Mouse (Mus musculus) ES-E14 (cell line): ENCODE data around the gene Msmo1. TPM values are rescaled to one million over a fixed set of nuclear protein-coding genes. Genes with fewer than 3 reads are reported as not detected.

Source experiments
- DNase-seq: peaks from one replicate; pipeline ENCODE4 v3.0.0-alpha.2; 2013; ENCODE audit warnings: low read depth, low spot score
- H3K27ac ChIP-seq: 2 replicates; pipeline ENCODE4 v1.5.1; 2012; ENCODE audit warnings: low read depth, mild to moderate bottlenecking, low read length, moderate library complexity, mixed read lengths; ENCODE audit not compliant: poor library complexity, insufficient read depth, severe bottlenecking
- H3K36me3 ChIP-seq: 2 replicates; pipeline ENCODE4 v1.6.1; 2012; ENCODE audit warnings: mild to moderate bottlenecking, low read length, moderate library complexity, mixed read lengths; ENCODE audit not compliant: control insufficient read depth, poor library complexity, insufficient read depth, severe bottlenecking
- H3K4me1 ChIP-seq, 2 experiments: fragments of 150-350 bp in 1 of 2; sonication (generic) in 1 of 2; 2 replicates each; pipeline ENCODE4 v1.6.1; 2012; ENCODE audit warnings: low read length in 2 of 2, mild to moderate bottlenecking in 1 of 2, mixed read lengths in 1 of 2; ENCODE audit not compliant: control insufficient read depth in 2 of 2, insufficient read depth in 2 of 2, poor library complexity in 1 of 2
- H3K4me3 ChIP-seq, 2 experiments: fragments of 150-350 bp in 1 of 2; sonication (generic) in 1 of 2; 2 replicates each; pipeline ENCODE4 v1.5.1; 2012; ENCODE audit warnings: low read length in 2 of 2, low read depth in 1 of 2, mild to moderate bottlenecking in 1 of 2, mixed read lengths in 1 of 2; ENCODE audit not compliant: insufficient read depth in 1 of 2, poor library complexity in 1 of 2, severe bottlenecking in 1 of 2
- H3K9ac ChIP-seq: 2 replicates; pipeline ENCODE4 v1.6.1; 2012; ENCODE audit warnings: low read depth, mild to moderate bottlenecking, low read length, mixed read lengths; ENCODE audit not compliant: poor library complexity, insufficient read depth, severe bottlenecking
- H3K9me3 ChIP-seq: fragments of 150-350 bp; sonication (generic); 2 replicates; pipeline ENCODE4 v1.6.1; 2012; ENCODE audit warnings: low read depth, mild to moderate bottlenecking, low read length; ENCODE audit not compliant: control insufficient read depth, insufficient read depth
- CHD2 ChIP-seq: IDR thresholded peaks from 2 replicates; pipeline ENCODE4 v1.6.1; 2014; ENCODE audit warnings: mild to moderate bottlenecking, low read depth, low read length, inconsistent platforms
- HCFC1 ChIP-seq: IDR thresholded peaks from 2 replicates; pipeline ENCODE4 v1.6.1; 2012; ENCODE audit warnings: low read length, inconsistent platforms, borderline replicate concordance; ENCODE audit not compliant: insufficient read depth
- MAFK ChIP-seq: IDR thresholded peaks from 2 replicates; pipeline ENCODE4 v1.6.1; 2014; ENCODE audit warnings: mild to moderate bottlenecking, low read depth, low read length, inconsistent platforms; ENCODE audit not compliant: insufficient read depth
- ZC3H11A ChIP-seq: IDR thresholded peaks from 2 replicates; pipeline ENCODE4 v1.6.1; 2012; ENCODE audit warnings: low read depth, mild to moderate bottlenecking, inconsistent platforms, low read length, borderline replicate concordance
- ZNF384 ChIP-seq: IDR thresholded peaks from 2 replicates; pipeline ENCODE4 v1.6.1; 2012; ENCODE audit warnings: low read depth, low read length, inconsistent platforms
- in situ Hi-C, 2 experiments: fragments of 600-800 bp; cut with MboI; formaldehyde crosslinking; loops; one replicate each; pipeline ENCODE4 v1.15.1; 2025; ENCODE audit warnings: low sequenced_read_pairs in 2 of 2, inconsistent platforms in 1 of 2; ENCODE audit not compliant: unreplicated experiment in 2 of 2
- total RNA-seq: library from RNA; depleted of rRNA; stranded (reverse); fragments of 300-350 nt; gene quantifications from 2 replicates; pipeline ENCODE4 v1.2.3, GENCODE M21; 2012

The Msmo1 gene
- total RNA-seq, 1 experiment = 83.7 TPM

GRCm38 (mm10) chr8:64690845-64691244, 42.7 kb downstream of the Msmo1 start:
- no peak for TF ChIP-seq CHD2
- TF ChIP-seq HCFC1 = no peak
- no peak for TF ChIP-seq ZNF384
- TF ChIP-seq ZC3H11A = no peak
- no peak for TF ChIP-seq MAFK
- Histone ChIP-seq H3K27ac (no peak overlapping the region), H3K4me3 (no peak overlapping the region), H3K9ac (no peak overlapping the region), H3K4me1 (peaks cover 0 to 4% of the 10 kb centered on the region in 2 experiments; a peak in 1 of 4 replicates), H3K36me3 (no peaks in the 10 kb centered on the region), H3K9me3 (no peaks in the 10 kb centered on the region)
- DNase-seq = no peak
- in situ Hi-C loops = no loop called here

GRCm38 (mm10) chr8:64690306-64690705, 43.3 kb downstream of the Msmo1 start:
- Histone ChIP-seq H3K4me1 (peaks cover 0 to 4% of the 10 kb centered on the region in 2 experiments; a peak in 1 of 4 replicates), H3K27ac (no peak overlapping the region), H3K9ac (no peak overlapping the region), H3K36me3 (no peaks in the 10 kb centered on the region), H3K9me3 (no peaks in the 10 kb centered on the region), H3K4me3 (no peak overlapping the region)
- TF ChIP-seq HCFC1 = no peak
- TF ChIP-seq ZC3H11A = no peak
- no peak for TF ChIP-seq CHD2
- TF ChIP-seq MAFK = no peak
- no peak for TF ChIP-seq ZNF384
- DNase-seq = no peak
- in situ Hi-C loops = no loop called here

GRCm38 (mm10) chr8:64688741-64689140, 44.9 kb downstream of the Msmo1 start:
- Histone ChIP-seq H3K4me3 (no peak overlapping the region), H3K27ac (no peak overlapping the region), H3K9ac (no peak overlapping the region), H3K4me1 (peaks cover 0 to 4% of the 10 kb centered on the region in 2 experiments; a peak in 1 of 4 replicates), H3K36me3 (no peaks in the 10 kb centered on the region), H3K9me3 (no peaks in the 10 kb centered on the region)
- no peak for DNase-seq
- TF ChIP-seq ZC3H11A = no peak
- no peak for TF ChIP-seq HCFC1
- no peak for TF ChIP-seq MAFK
- no peak for TF ChIP-seq ZNF384
- TF ChIP-seq CHD2 = no peak
- in situ Hi-C loops = no loop called here

GRCm38 (mm10) chr8:64688161-64688560, 45.4 kb downstream of the Msmo1 start:
- Histone ChIP-seq H3K4me1 (peaks cover 0 to 4% of the 10 kb centered on the region in 2 experiments; a peak in 1 of 4 replicates), H3K27ac (no peak overlapping the region), H3K9me3 (no peaks in the 10 kb centered on the region), H3K9ac (no peak overlapping the region), H3K4me3 (no peak overlapping the region), H3K36me3 (no peaks in the 10 kb centered on the region)
- in situ Hi-C loops = no loop called here
- TF ChIP-seq ZC3H11A (no peak), HCFC1 (no peak), MAFK (no peak), CHD2 (no peak), ZNF384 (no peak)
- no peak for DNase-seq

- H3K27ac ChIP-seq = no peak overlapping the region
- no peak for TF ChIP-seq CHD2
- no peak for TF ChIP-seq ZC3H11A
- no peak for TF ChIP-seq HCFC1
- no peak overlapping the region for H3K9ac ChIP-seq
- H3K36me3 ChIP-seq = no peaks in the 10 kb centered on the region
- H3K9me3 ChIP-seq = no peaks in the 10 kb centered on the region
- no peaks in the 10 kb centered on the region for H3K4me1 ChIP-seq
- DNase-seq = no peak
- H3K4me3 ChIP-seq = no peak overlapping the region
- in situ Hi-C loops = no loop called here
Measured at GRCm38 (mm10) chr8:64682501-64682900, 51.1 kb downstream of the Msmo1 start.
